Mouse (Mus musculus): Measurements from ENCODE around the gene Vars2.

- TF ChIP-seq CTCF (IDR thresholded peaks at IDR 0.05; ENCODE audit: low read depth): peak; percentile 63
- no peak for TF ChIP-seq EP300 (IDR thresholded peaks at IDR 0.05; ENCODE audit: low read depth)
Observed at GRCm38 (mm10) chr17:35695289-35695688, 27.9 kb upstream of the Vars2 start.
